Mouse (Mus musculus) erythroblast, embryonic 14.5 days (primary cell): ENCODE data around the gene Gsap. TPM values are rescaled to one million over a fixed set of nuclear protein-coding genes. Genes with fewer than 3 reads are reported as not detected.

Source experiments
- H3K27me3 ChIP-seq: 2 replicates; pipeline ENCODE4 v1.6.1; 2012; ENCODE audit warnings: inconsistent platforms; ENCODE audit not compliant: control insufficient read depth
- H3K36me3 ChIP-seq: 2 replicates; pipeline ENCODE4 v1.6.1; 2012; ENCODE audit warnings: mild to moderate bottlenecking, inconsistent platforms; ENCODE audit not compliant: control insufficient read depth
- H3K4me1 ChIP-seq: 2 replicates; pipeline ENCODE4 v1.6.1; 2012; ENCODE audit warnings: inconsistent platforms; ENCODE audit not compliant: control insufficient read depth
- H3K4me3 ChIP-seq: replicated peaks from 2 replicates; pipeline ENCODE3; 2012; ENCODE audit warnings: moderate library complexity, mild to moderate bottlenecking, inconsistent platforms
- H3K9me3 ChIP-seq: 2 replicates; pipeline ENCODE4 v1.6.1; 2012; ENCODE audit warnings: low read length, inconsistent platforms, mixed read lengths; ENCODE audit not compliant: control insufficient read depth
- GATA1 ChIP-seq: IDR thresholded peaks from 2 replicates; pipeline ENCODE4 v1.6.1; 2012; ENCODE audit warnings: low read length, inconsistent platforms, mixed read lengths
- TAL1 ChIP-seq: IDR thresholded peaks from 3 replicates; pipeline ENCODE4 v1.6.1; 2012; ENCODE audit warnings: low read length, inconsistent platforms, mixed read lengths
- polyA plus RNA-seq: library from polyadenylated mRNA; stranded (reverse); fragments of >175 nt; gene quantifications from 2 replicates; pipeline ENCODE4 v1.2.3, GENCODE M21; 2012

Gene Gsap
- polyA plus RNA-seq, 1 experiment, result 0.03 TPM

DNA sequence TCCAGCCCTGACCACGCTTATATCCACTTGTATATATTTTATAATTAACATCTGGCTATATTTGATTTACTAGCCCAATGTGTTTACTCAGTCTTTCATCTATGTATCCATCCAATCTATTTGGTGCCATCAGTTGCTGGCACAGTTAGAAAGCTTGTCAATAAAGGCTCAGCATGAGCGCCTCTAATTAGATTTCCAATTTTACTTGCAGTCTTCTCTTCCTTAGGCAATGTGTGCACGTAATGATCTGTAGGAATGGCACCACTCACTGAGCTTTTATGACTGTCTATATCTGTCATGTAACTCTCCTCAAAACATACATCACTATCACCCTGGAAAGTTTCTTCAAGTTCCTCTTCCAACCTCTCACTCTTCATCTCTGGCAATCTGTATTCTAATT is 29.3 kb upstream of the Gsap start:
- Histone ChIP-seq H3K4me3 (no peak overlapping the region), H3K9me3 (no peaks in the 10 kb centered on the region), H3K4me1 (no peaks in the 10 kb centered on the region), H3K27me3 (no peaks in the 10 kb centered on the region), H3K36me3 (no peaks in the 10 kb centered on the region)
- TF ChIP-seq TAL1, result no peak
- no peak for TF ChIP-seq GATA1

DNA sequence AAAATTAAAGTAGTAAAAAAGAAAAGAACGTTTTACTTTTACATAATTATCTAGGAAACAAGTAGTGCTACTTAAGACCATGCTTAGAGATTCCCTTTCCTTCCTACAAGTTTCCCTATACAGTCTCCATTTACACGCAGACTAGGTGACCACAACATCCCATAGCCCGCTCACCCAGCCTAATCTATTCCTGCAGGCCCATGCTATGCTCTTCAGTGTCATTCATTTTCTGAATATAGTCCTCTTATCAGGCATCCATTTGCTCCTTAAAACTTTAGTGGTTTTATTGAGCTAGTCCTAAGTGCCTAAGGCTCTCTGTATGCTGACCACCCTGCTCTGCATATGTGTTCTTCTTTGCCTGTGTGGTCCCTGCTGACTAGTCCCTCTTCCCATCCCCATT is 26.5 kb upstream of the Gsap start:
- Histone ChIP-seq H3K4me3 (no peak overlapping the region), H3K27me3 (no peaks in the 10 kb centered on the region), H3K4me1 (no peaks in the 10 kb centered on the region), H3K36me3 (no peaks in the 10 kb centered on the region), H3K9me3 (no peaks in the 10 kb centered on the region)
- no peak for TF ChIP-seq TAL1
- no peak for TF ChIP-seq GATA1

DNA sequence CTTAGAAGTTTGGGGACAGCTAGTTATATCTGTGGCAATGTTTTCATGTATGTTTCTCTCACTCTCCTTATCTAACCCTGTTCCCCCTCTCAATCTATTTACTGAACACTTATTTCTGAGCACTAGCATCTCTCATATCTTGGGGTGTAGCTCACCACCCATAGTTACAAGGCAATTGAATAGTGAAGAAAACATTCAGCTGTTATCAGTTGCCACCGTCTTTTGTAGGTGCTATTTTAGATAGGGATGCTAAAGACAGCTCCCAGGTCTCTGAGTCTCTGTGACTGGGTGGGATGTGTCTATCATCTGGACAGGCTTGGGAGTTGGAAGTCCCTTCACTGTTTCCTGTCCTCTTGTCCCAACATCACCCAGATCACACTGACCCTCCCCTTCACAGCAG is 25.3 kb upstream of the Gsap start:
- Histone ChIP-seq H3K9me3 (no peaks in the 10 kb centered on the region), H3K27me3 (no peaks in the 10 kb centered on the region), H3K4me1 (no peaks in the 10 kb centered on the region), H3K4me3 (no peak overlapping the region), H3K36me3 (no peaks in the 10 kb centered on the region)
- no peak for TF ChIP-seq GATA1

DNA sequence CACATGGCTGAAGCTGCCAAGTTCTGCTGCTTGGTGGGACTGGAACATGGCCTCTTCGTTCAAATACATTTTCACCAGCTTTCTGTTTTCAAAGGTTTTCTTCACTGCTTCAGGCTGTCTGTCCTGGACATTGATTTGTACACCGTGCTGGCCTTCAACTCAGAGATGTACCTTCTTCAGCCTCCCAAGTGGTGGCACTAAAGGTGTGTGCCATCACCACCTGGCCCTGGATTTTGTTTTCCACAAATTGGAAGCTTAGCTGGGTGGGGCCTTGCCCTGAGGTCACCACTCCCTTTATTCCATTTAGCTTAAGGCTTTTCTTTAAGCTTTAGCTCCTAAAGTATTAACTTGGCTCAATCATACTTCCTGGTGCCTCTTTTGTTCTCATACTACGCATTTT is 22.6 kb upstream of the Gsap start:
- no peaks in the 10 kb centered on the region for H3K27me3 ChIP-seq
- no peak for TF ChIP-seq GATA1
- H3K36me3 ChIP-seq, result no peaks in the 10 kb centered on the region
- no peaks in the 10 kb centered on the region for H3K9me3 ChIP-seq
- no peaks in the 10 kb centered on the region for H3K4me1 ChIP-seq
- no peak overlapping the region for H3K4me3 ChIP-seq

DNA sequence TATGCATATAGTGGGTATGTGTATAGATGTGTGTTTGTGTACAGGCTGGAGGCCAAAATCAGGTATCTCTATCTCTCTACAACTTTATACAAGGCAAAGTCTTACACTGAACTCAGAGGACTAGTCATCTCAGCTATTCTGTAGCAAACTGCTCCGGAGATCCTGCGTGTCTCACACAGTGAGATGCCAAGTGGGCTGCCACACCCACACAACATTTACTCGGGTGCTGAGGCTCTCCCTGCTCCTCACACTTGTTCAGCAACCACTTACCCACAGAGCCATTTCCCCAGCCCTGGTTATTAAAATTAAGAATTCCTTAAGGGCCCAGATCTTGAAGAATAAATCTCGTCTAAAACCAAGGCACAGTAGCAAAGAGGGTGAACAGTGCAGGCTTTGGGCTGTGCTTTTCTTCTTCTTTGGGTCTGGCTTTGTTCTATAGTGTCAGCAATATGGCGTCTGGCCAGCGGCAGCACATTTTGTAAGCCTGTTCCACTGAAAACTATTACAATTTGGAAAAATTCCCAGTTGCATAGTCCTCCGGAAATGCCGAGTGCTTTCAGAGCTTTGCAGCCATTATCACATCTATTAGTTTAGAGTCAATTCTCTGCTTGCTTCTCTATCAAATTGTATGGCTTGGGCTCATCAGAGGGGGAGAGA is 17.2 kb upstream of the Gsap start:
- Histone ChIP-seq H3K27me3 (no peaks in the 10 kb centered on the region), H3K36me3 (no peaks in the 10 kb centered on the region), H3K9me3 (no peaks in the 10 kb centered on the region), H3K4me3 (no peak overlapping the region), H3K4me1 (no peaks in the 10 kb centered on the region)
- TF ChIP-seq GATA1 (no peak), TAL1 (no peak)

DNA sequence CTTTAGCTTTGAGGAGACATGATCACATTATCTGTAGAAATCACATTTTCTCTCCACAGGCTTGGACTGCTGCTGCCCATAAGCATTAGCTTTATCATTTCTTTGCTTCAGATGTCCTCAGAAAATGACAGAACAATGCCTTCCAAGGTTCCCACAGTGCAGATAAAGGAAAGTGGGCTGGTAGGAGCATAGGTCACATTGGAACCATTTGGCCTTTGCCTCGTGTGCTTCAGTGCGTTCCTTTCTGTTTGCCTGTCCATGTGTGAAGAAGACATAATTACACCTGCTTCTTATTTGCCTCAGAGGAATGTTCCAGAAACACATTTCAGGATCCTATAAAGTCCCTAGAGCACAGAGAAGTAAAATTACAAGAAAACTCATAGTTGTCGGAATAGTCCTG is 16.7 kb upstream of the Gsap start:
- H3K4me3 ChIP-seq, result no peak overlapping the region
- no peaks in the 10 kb centered on the region for H3K27me3 ChIP-seq
- no peaks in the 10 kb centered on the region for H3K36me3 ChIP-seq
- TF ChIP-seq TAL1, result no peak
- no peak for TF ChIP-seq GATA1
- no peaks in the 10 kb centered on the region for H3K4me1 ChIP-seq
- H3K9me3 ChIP-seq, result no peaks in the 10 kb centered on the region

DNA sequence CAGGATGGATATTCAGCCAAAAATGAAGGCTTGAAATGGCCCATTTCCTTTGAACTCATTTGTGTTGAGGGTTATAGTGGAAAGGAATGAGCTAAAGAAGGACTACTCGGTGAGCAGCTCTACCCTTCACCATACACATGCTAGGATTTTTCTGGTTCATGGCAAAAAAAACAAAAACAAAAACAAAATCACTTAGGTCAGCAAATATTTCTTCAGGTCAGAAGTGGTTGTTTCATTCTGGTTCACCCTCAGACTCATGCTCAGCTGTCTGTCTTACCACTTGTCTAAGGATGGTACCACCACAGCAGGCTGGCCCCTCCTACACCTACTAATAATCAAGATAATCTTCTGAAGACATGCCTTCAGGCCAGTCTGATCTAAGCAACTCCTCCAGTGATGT is 16.2 kb upstream of the Gsap start:
- TF ChIP-seq TAL1 (no peak), GATA1 (no peak)
- Histone ChIP-seq H3K27me3 (no peaks in the 10 kb centered on the region), H3K4me3 (no peak overlapping the region), H3K36me3 (no peaks in the 10 kb centered on the region), H3K9me3 (no peaks in the 10 kb centered on the region), H3K4me1 (no peaks in the 10 kb centered on the region)

DNA sequence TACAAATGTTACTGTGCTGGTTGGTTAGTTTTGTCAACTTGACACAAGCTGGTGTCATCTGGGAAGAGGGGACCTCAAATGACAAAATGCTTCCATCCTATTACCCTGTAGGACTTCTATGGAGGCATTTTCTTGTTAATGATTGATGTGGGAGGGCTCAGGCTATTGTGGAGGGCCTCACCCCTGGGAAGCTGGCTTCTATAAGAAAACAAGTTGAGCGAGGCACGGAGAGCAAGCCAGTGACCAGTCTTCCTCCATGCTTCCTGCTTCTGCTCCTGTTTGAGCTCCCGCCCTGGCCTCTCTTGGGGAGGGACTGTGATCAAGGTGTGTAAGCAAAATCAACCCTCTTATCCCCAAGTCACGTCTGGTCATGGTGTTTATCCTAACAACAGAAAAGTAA is 15.6 kb upstream of the Gsap start:
- TF ChIP-seq TAL1 (no peak), GATA1 (no peak)
- Histone ChIP-seq H3K9me3 (no peaks in the 10 kb centered on the region), H3K4me3 (no peak overlapping the region), H3K27me3 (no peaks in the 10 kb centered on the region), H3K4me1 (no peaks in the 10 kb centered on the region), H3K36me3 (no peaks in the 10 kb centered on the region)

DNA sequence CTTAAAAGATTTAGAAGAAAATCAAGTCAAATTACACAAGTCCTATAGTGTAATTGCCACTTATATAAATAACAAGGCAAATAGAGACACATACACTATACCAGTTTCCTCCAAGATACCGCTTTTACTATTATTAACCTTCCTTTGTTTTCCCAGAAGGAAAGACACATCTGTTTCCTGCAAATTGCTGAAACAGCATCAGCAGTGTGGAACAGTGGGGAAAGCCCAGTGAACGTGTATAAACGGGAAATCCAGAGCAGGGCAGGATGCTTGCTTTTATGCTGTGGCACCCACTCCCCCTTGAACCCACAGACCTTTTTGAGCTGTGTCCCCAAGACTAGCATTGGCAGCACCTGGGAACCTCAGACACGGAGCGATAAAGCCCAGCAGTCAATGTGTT is 15.2 kb upstream of the Gsap start:
- TF ChIP-seq TAL1 (no peak), GATA1 (no peak)
- Histone ChIP-seq H3K9me3 (no peaks in the 10 kb centered on the region), H3K36me3 (no peaks in the 10 kb centered on the region), H3K27me3 (no peaks in the 10 kb centered on the region), H3K4me3 (no peak overlapping the region), H3K4me1 (no peaks in the 10 kb centered on the region)

DNA sequence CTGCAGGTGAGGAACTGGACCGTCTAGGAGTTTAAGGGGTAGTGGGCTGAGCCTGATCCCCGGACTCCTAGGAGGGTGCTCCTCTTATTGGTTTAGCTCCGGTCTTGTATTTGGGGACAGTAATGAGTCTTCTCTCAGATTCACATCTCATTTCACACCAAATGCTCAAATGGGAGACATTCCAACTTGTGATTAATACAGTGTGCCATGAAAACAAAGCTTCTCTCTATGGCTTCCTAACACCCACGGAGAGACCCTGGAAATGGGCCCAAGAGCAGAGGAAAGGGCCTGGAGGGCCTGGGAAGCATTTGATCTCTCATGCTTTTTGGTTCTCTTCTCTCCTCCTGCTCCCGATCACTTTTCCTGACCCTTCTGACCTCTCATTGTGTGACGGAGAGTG is 14.7 kb upstream of the Gsap start:
- TF ChIP-seq GATA1, result no peak
- no peak for TF ChIP-seq TAL1
- H3K9me3 ChIP-seq, result no peaks in the 10 kb centered on the region
- no peaks in the 10 kb centered on the region for H3K27me3 ChIP-seq
- H3K4me3 ChIP-seq, result no peak overlapping the region
- H3K4me1 ChIP-seq, result no peaks in the 10 kb centered on the region
- no peaks in the 10 kb centered on the region for H3K36me3 ChIP-seq
